Mouse (Mus musculus): ENCODE measurements around the gene Shroom3. TPM values are rescaled to one million over a fixed set of nuclear protein-coding genes. Genes with fewer than 3 reads are reported as not detected.
A peak's percentile ranks its signal among the peaks of the same experiment; 100 is the strongest.

The Shroom3 gene
- total RNA-seq, 2 experiments from 2014 or later = 4.0 to 6.4 TPM

- DNase-seq (ENCODE audit: low spot score in 2 of 2) = no peak
- intact Hi-C loops (cut with DNase I) = no loop called here
Measured at GRCm38 (mm10) chr5:92693744-92694143, 10.5 kb downstream of the Shroom3 start.

- intact Hi-C loops (cut with DNase I) = no loop called here
- DNase-seq (ENCODE audit: low spot score in 2 of 2) = no peak
Measured at GRCm38 (mm10) chr5:92694316-92694995, 11.2 kb downstream of the Shroom3 start.

- intact Hi-C loops (cut with DNase I) = no loop called here
- no peak for DNase-seq (ENCODE audit: low spot score in 2 of 2)
Measured at GRCm38 (mm10) chr5:92698131-92698836, 15.0 kb downstream of the Shroom3 start.

- intact Hi-C loops (cut with DNase I) = no loop called here
- no peak for DNase-seq (ENCODE audit: low spot score in 2 of 2)
Measured at GRCm38 (mm10) chr5:92698837-92699529, 15.7 kb downstream of the Shroom3 start.

GRCm38 (mm10) chr5:92701750-92702149 lies 18.5 kb downstream of the Shroom3 start:
- DNase-seq (ENCODE audit: low spot score in 2 of 2) = no peak
- intact Hi-C loops (cut with DNase I) = no loop called here

GRCm38 (mm10) chr5:92703671-92704070 lies 20.4 kb downstream of the Shroom3 start:
- intact Hi-C loops (cut with DNase I) = no loop called here
- no peak for DNase-seq (ENCODE audit: low spot score in 2 of 2)

GRCm38 (mm10) chr5:92707921-92708491 lies 24.8 kb downstream of the Shroom3 start:
- no peak for DNase-seq (ENCODE audit: low spot score in 2 of 2)
- intact Hi-C loops (cut with DNase I) = no loop called here

- DNase-seq (ENCODE audit: low spot score in 2 of 2) = no peak
- intact Hi-C loops (cut with DNase I) = no loop called here
Measured at GRCm38 (mm10) chr5:92710779-92711178, 27.5 kb downstream of the Shroom3 start.

- intact Hi-C loops (cut with DNase I) = no loop called here
- no peak for DNase-seq (ENCODE audit: low spot score in 2 of 2)
Measured at GRCm38 (mm10) chr5:92711666-92712290, 28.5 kb downstream of the Shroom3 start.

- no peak for DNase-seq (ENCODE audit: low spot score in 2 of 2)
- intact Hi-C loops (cut with DNase I) = no loop called here
Measured at GRCm38 (mm10) chr5:92712621-92713395, 29.6 kb downstream of the Shroom3 start.

GRCm38 (mm10) chr5:92714886-92715285 lies 31.7 kb downstream of the Shroom3 start:
- intact Hi-C loops (cut with DNase I) = no loop called here
- no peak for DNase-seq (ENCODE audit: low spot score in 2 of 2)

GRCm38 (mm10) chr5:92715319-92715718 lies 32.1 kb downstream of the Shroom3 start:
- no peak for DNase-seq (ENCODE audit: low spot score in 2 of 2)
- intact Hi-C loops (cut with DNase I) = no loop called here

GRCm38 (mm10) chr5:92715890-92716289 lies 32.7 kb downstream of the Shroom3 start:
- no peak for DNase-seq (ENCODE audit: low spot score in 2 of 2)
- intact Hi-C loops (cut with DNase I) = no loop called here

- no peak for DNase-seq (ENCODE audit: low spot score in 2 of 2)
- intact Hi-C loops (cut with DNase I) = no loop called here
Measured at GRCm38 (mm10) chr5:92717666-92718360, 34.6 kb downstream of the Shroom3 start.

- intact Hi-C loops (cut with DNase I) = no loop called here
- DNase-seq (ENCODE audit: low spot score in 2 of 2) = no peak
Measured at GRCm38 (mm10) chr5:92718856-92719255, 35.6 kb downstream of the Shroom3 start.

- intact Hi-C loops (cut with DNase I) = no loop called here
- DNase-seq (ENCODE audit: low spot score in 2 of 2) = no peak
Measured at GRCm38 (mm10) chr5:92721610-92722009, 38.4 kb downstream of the Shroom3 start.

- peak; percentile 64 to 82 for DNase-seq (ENCODE audit: low spot score in 2 of 2)
- intact Hi-C loops (cut with DNase I) = loop anchor here (2.0 to 5.0 kb wide), 4 partner anchors 47 to 436 kb away; no protein-coding TSS in a partner anchor
Measured at GRCm38 (mm10) chr5:92725935-92726334, 42.7 kb downstream of the Shroom3 start.

GRCm38 (mm10) chr5:92728252-92728828 lies 45.1 kb downstream of the Shroom3 start:
- peak; percentile 73 to 77 for DNase-seq (ENCODE audit: low spot score in 2 of 2)
- intact Hi-C loops (cut with DNase I) = loop anchor here (2.0 to 5.0 kb wide), 4 partner anchors 144 to 434 kb away; no protein-coding TSS in a partner anchor

Data from left cerebral cortex, postnatal 14 days (tissue).